Mouse (Mus musculus): ENCODE results near the gene Greb1.

Greb1 gene

GRCm38 (mm10) chr12:16805511-16805910 is 4.8 kb upstream of the Greb1 start:
- DNase-seq (ENCODE audit: inconsistent ontology term): peak; percentile 77

GRCm38 (mm10) chr12:16803956-16804430 is 3.3 kb upstream of the Greb1 start:
- peak; percentile 81 for DNase-seq (ENCODE audit: inconsistent ontology term)

GRCm38 (mm10) chr12:16803237-16803955 is 2.7 kb upstream of the Greb1 start:
- DNase-seq (ENCODE audit: inconsistent ontology term): peak; percentile 85

- DNase-seq (ENCODE audit: inconsistent ontology term): peak; percentile 57
Measured at GRCm38 (mm10) chr12:16800959-16801315, 251 bp upstream of the Greb1 start.

- no peak for DNase-seq (ENCODE audit: inconsistent ontology term)
Measured at GRCm38 (mm10) chr12:16799928-16800258, 793 bp downstream of the Greb1 start.

GRCm38 (mm10) chr12:16798894-16799293 is 1.8 kb downstream of the Greb1 start:
- DNase-seq (ENCODE audit: inconsistent ontology term): no peak

- peak; percentile 40 for DNase-seq (ENCODE audit: inconsistent ontology term)
Measured at GRCm38 (mm10) chr12:16795781-16796180, 4.9 kb downstream of the Greb1 start.

- no peak for DNase-seq (ENCODE audit: inconsistent ontology term)
Measured at GRCm38 (mm10) chr12:16793371-16793770, 7.3 kb downstream of the Greb1 start.

GRCm38 (mm10) chr12:16790456-16790855 is 10.2 kb downstream of the Greb1 start:
- DNase-seq (ENCODE audit: inconsistent ontology term): peak; percentile 82

GRCm38 (mm10) chr12:16789756-16790155 is 10.9 kb downstream of the Greb1 start:
- peak; percentile 99 for DNase-seq (ENCODE audit: inconsistent ontology term)

- DNase-seq (ENCODE audit: inconsistent ontology term): no peak
Measured at GRCm38 (mm10) chr12:16789199-16789598, 11.5 kb downstream of the Greb1 start.

- peak; percentile 80 for DNase-seq (ENCODE audit: inconsistent ontology term)
Measured at GRCm38 (mm10) chr12:16788600-16788999, 12.1 kb downstream of the Greb1 start.

GRCm38 (mm10) chr12:16781034-16781746 is 19.5 kb downstream of the Greb1 start:
- no peak for DNase-seq (ENCODE audit: inconsistent ontology term)

GRCm38 (mm10) chr12:16780320-16780719 is 20.4 kb downstream of the Greb1 start:
- DNase-seq (ENCODE audit: inconsistent ontology term): peak; percentile 63

GRCm38 (mm10) chr12:16779165-16779564 is 21.5 kb downstream of the Greb1 start:
- no peak for DNase-seq (ENCODE audit: inconsistent ontology term)

GRCm38 (mm10) chr12:16778523-16778922 is 22.2 kb downstream of the Greb1 start:
- peak; percentile 92 for DNase-seq (ENCODE audit: inconsistent ontology term)

- peak; percentile 67 for DNase-seq (ENCODE audit: inconsistent ontology term)
Measured at GRCm38 (mm10) chr12:16775351-16775750, 25.3 kb downstream of the Greb1 start.

GRCm38 (mm10) chr12:16774605-16775004 is 26.1 kb downstream of the Greb1 start:
- no peak for DNase-seq (ENCODE audit: inconsistent ontology term)

- DNase-seq (ENCODE audit: inconsistent ontology term): no peak
Measured at GRCm38 (mm10) chr12:16769601-16770165, 31.0 kb downstream of the Greb1 start.

- DNase-seq (ENCODE audit: inconsistent ontology term): no peak
Measured at GRCm38 (mm10) chr12:16768711-16769110, 32.0 kb downstream of the Greb1 start.

GRCm38 (mm10) chr12:16768251-16768650 is 32.4 kb downstream of the Greb1 start:
- DNase-seq (ENCODE audit: inconsistent ontology term): no peak

GRCm38 (mm10) chr12:16764776-16765445 is 35.8 kb downstream of the Greb1 start:
- peak; percentile 65 for DNase-seq (ENCODE audit: inconsistent ontology term)
